Mouse (Mus musculus) brain, embryonic 14.5 days (tissue): Measurements from ENCODE around the gene Mtln. TPM values are rescaled to one million over a fixed set of nuclear protein-coding genes. Genes with fewer than 3 reads are reported as not detected.

Source experiments
- DNase-seq: peaks from one replicate; pipeline ENCODE4 v3.0.0-alpha.2; 2011; ENCODE audit warnings: low read depth
- CTCF ChIP-seq: fragments of 200-500 bp; IDR thresholded peaks from 2 replicates; pipeline ENCODE4 v1.5.1; 2012; ENCODE audit warnings: inconsistent platforms, mild to moderate bottlenecking, moderate library complexity, borderline replicate concordance; ENCODE audit not compliant: insufficient read depth, insufficient read length; ENCODE audit errors: extremely low read depth
- POLR2A ChIP-seq: fragments of 200-500 bp; IDR thresholded peaks from 2 replicates; pipeline ENCODE4 v1.6.1; 2012; ENCODE audit warnings: mild to moderate bottlenecking, inconsistent platforms, borderline replicate concordance; ENCODE audit not compliant: poor library complexity, insufficient read depth, insufficient read length, severe bottlenecking; ENCODE audit errors: extremely low read depth
- polyA plus RNA-seq: library from polyadenylated mRNA; depleted of rRNA; stranded (reverse); fragments of >200 nt; gene quantifications from 2 replicates; pipeline ENCODE4 v1.2.3, GENCODE M21; 2012; rRNA removed

The Mtln gene
- polyA plus RNA-seq, 1 experiment: 36.1 TPM

- TF ChIP-seq POLR2A (no peak), CTCF (no peak)
- DNase-seq: no peak
Observed at GRCm38 (mm10) chr2:127748316-127748715, 44.0 kb downstream of the Mtln start.

- no peak for DNase-seq
- TF ChIP-seq CTCF (no peak), POLR2A (no peak)
Observed at GRCm38 (mm10) chr2:127742637-127743036, 49.7 kb downstream of the Mtln start.

Other genes with a start within 250 kb of the Mtln start
- 9.3 and 9.9 TPM in 2 replicates for gene Zfp661, start 205.4 kb downstream of the Mtln start, polyA plus RNA-seq
- gene Mrps5, start 205.3 kb downstream of the Mtln start, polyA plus RNA-seq: 129 and 157 TPM in 2 replicates
- 0.68 and 1.0 TPM in 2 replicates for gene Mal, start 135.8 kb downstream of the Mtln start, polyA plus RNA-seq
- 1.3 and 1.6 TPM in 2 replicates for gene Mall, start 62.6 kb downstream of the Mtln start, polyA plus RNA-seq
- gene Nphp1, start 3.6 kb downstream of the Mtln start, polyA plus RNA-seq: 19.0 and 19.8 TPM in 2 replicates
- 10.6 and 16.2 TPM in 2 replicates for gene Bub1, start 39.4 kb upstream of the Mtln start, polyA plus RNA-seq
- 0.04 and 0.05 TPM in 2 replicates for gene Acoxl, start 46.4 kb upstream of the Mtln start, polyA plus RNA-seq